Mouse (Mus musculus) heart, postnatal 14 days (tissue): ENCODE measurements at regions not wholly inside any gene's neighbourhood (a gene's known extent, or its start where the extent isn't known, plus 50 kb on each side); places are given as distances from the start of the nearest gene placed in this dataset.
A peak's percentile ranks its signal among the peaks of the same experiment; 100 is the strongest.

Experiments
- DNase-seq, 2 experiments: peaks; one replicate each; pipeline ENCODE4 v3.0.0; 2021 to 2022
- intact Hi-C: fragments of 180-260 bp; cut with DNase I; formaldehyde crosslinking; loops from one replicate; pipeline ENCODE4 v1.15.1; 2025

GRCm38 (mm10) chr17:68208837-68209236, 64.8 kb upstream of the L3mbtl4 start:
- intact Hi-C loops = no loop called here
- DNase-seq = no peak

GRCm38 (mm10) chr17:68210313-68211254, 63.0 kb upstream of the L3mbtl4 start:
- intact Hi-C loops = no loop called here
- DNase-seq = peak; percentile 16 to 52

GRCm38 (mm10) chr17:68218246-68218645, 55.4 kb upstream of the L3mbtl4 start:
- intact Hi-C loops = no loop called here

GRCm38 (mm10) chr17:68223170-68223569, 50.4 kb upstream of the L3mbtl4 start:
- intact Hi-C loops = no loop called here
- DNase-seq = no peak

More at GRCm38 (mm10) chr17:68218246-68218645, 55.4 kb upstream of the L3mbtl4 start:
- peak in 1 of 2 experiments; percentile 13 for DNase-seq
